Mouse (Mus musculus) intestine, postnatal 0 days (tissue): ENCODE data around the gene Adprhl1. TPM values are rescaled to one million over a fixed set of nuclear protein-coding genes. Genes with fewer than 3 reads are reported as not detected.

Source experiments
- ATAC-seq: fragments of 200-750 bp; cut with Nextera tagmentation; 2 replicates; pipeline ENCODE4 v1.8.0; 2017; ENCODE audit warnings: mild to moderate bottlenecking, moderate TSS enrichment, moderate library complexity
- H3K27ac ChIP-seq: fragments of 300-500 bp; sonication (generic); 2 replicates; pipeline ENCODE4 v1.5.1; 2014; ENCODE audit warnings: mild to moderate bottlenecking, low read depth, low read length, moderate library complexity
- H3K27me3 ChIP-seq: fragments of 300-500 bp; sonication (generic); replicated peaks from 2 replicates; pipeline ENCODE4 v1.6.1; 2014; ENCODE audit warnings: low read length, mixed read lengths; ENCODE audit not compliant: control insufficient read depth, insufficient read depth
- H3K36me3 ChIP-seq: fragments of 300-500 bp; sonication (generic); 2 replicates; pipeline ENCODE4 v1.6.1; 2014; ENCODE audit warnings: mild to moderate bottlenecking, moderate library complexity; ENCODE audit not compliant: control insufficient read depth, insufficient read depth
- H3K4me1 ChIP-seq: fragments of 300-500 bp; sonication (generic); replicated peaks from 2 replicates; pipeline ENCODE4 v1.6.1; 2014; ENCODE audit warnings: antibody characterized with exemption, low read length, mixed read lengths; ENCODE audit not compliant: control insufficient read depth, insufficient read depth
- H3K4me2 ChIP-seq: fragments of 300-500 bp; sonication (generic); replicated peaks from 2 replicates; pipeline ENCODE4 v1.6.1; 2014; ENCODE audit warnings: low read depth, mild to moderate bottlenecking, moderate library complexity
- H3K4me3 ChIP-seq: fragments of 300-500 bp; sonication (generic); 2 replicates; pipeline ENCODE4 v1.5.1; 2014; ENCODE audit warnings: low read depth, low read length
- H3K9ac ChIP-seq: fragments of 300-500 bp; sonication (generic); 2 replicates; pipeline ENCODE4 v1.6.1; 2014; ENCODE audit warnings: mild to moderate bottlenecking, low read depth, low read length
- H3K9me3 ChIP-seq: fragments of 300-500 bp; sonication (generic); 2 replicates; pipeline ENCODE4 v1.6.1; 2016; ENCODE audit warnings: mixed run types; ENCODE audit not compliant: control insufficient read depth
- CTCF ChIP-seq: sonication (generic); IDR thresholded peaks from 2 replicates; pipeline ENCODE4 v1.5.1; 2016; ENCODE audit warnings: low read depth, mild to moderate bottlenecking, control low read depth, antibody characterized with exemption, moderate library complexity
- WGBS: fragments of 180-500 bp; shearing (Covaris S2); extraction: QIAGEN DNeasy Blood & Tissue Kit; methylation state at CpG from one replicate; pipeline ENCODE4 v1.1.7; 2014; 5-methylcytosine and 5-hydroxymethylcytosine counted together
- polyA plus RNA-seq: library from polyadenylated mRNA; unstranded; fragments of >200 nt; fragmentation: Nextera tagmentation; extraction: Ambion mirVana; gene quantifications from 2 replicates; pipeline ENCODE4 v1.2.1, GENCODE M21; 2015

Adprhl1 gene
- polyA plus RNA-seq, 1 experiment from 2014 or later: not detected

DNA sequence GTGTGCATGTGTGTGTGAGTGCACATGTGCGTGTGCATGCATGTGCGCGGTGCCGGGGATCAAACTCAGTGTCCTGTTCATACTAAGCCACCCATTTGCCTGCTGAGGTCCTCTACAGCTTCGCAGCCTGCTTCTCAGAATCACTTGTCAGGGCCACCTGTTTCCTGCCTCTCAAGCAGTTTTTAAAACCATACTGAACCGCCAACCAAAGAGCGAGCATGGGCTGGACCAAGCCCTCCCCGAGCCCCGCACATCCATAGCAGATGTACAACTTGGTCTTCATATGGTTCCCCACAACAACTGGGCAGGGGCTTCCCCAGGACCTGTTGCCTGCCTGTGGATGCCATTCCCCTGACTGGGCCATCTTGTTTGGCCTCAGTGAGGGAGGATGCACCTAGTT is 13.9 kb downstream of the Adprhl1 start:
- no peak overlapping the region for H3K4me3 ChIP-seq
- H3K9me3 ChIP-seq: no peaks in the 10 kb centered on the region
- no peak overlapping the region for H3K4me2 ChIP-seq
- no peak for TF ChIP-seq CTCF
- no peak for ATAC-seq
- WGBS: 86% methylated on average over 9 of the region's 9 CpGs
- H3K4me1 ChIP-seq: no peaks in the 10 kb centered on the region
- H3K9ac ChIP-seq: no peak overlapping the region
- H3K36me3 ChIP-seq: no peaks in the 10 kb centered on the region
- no peaks in the 10 kb centered on the region for H3K27me3 ChIP-seq
- no peak overlapping the region for H3K27ac ChIP-seq

DNA sequence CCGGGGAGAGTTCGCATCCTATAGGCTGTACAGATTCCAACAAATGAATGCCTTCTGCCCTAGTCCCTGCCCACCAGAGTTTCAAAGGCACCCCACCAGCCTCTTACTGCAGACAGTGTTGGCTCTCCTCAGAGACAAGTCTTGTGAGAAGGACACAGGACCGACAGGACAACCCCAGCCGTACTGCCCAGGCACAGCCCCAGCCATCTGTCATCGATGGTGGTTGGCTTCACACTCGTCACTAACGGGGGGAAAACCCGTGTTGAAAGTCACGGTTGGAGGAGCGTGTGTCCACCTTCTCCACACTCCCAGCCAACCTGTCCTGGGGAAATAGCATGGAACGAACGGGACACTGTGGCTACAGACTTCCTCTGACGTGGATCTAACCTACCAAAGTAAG is 19.2 kb downstream of the Adprhl1 start:
- Histone ChIP-seq H3K4me1 (no peaks in the 10 kb centered on the region), H3K4me3 (no peak overlapping the region), H3K27ac (no peak overlapping the region), H3K27me3 (no peaks in the 10 kb centered on the region), H3K9ac (no peak overlapping the region), H3K4me2 (no peak overlapping the region), H3K9me3 (no peaks in the 10 kb centered on the region), H3K36me3 (no peaks in the 10 kb centered on the region)
- TF ChIP-seq CTCF: no peak
- 91% methylated on average over 13 of the region's 13 CpGs for WGBS
- ATAC-seq: no peak

DNA sequence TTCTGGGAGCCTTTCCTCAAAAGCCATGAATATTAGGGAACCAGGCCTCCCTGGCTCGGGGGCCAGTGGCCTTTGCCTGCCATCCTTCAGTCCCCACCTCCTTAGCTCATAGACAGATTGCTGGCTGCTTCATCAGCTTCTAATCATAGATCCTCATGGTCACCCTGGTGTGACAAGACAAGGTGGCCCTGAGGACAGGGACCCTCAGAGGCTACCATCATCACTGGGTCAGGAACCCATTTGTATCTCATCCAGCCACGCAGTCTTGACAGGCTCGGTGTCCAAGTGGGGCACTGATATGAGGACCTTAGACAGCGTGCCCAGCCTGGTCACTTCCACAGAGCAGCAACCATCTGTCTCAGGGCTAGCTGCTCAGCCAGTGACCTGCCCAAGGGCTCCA is 23.5 kb downstream of the Adprhl1 start:
- ATAC-seq: no peak
- no peak overlapping the region for H3K4me2 ChIP-seq
- no peaks in the 10 kb centered on the region for H3K27me3 ChIP-seq
- H3K4me1 ChIP-seq: no peaks in the 10 kb centered on the region
- H3K4me3 ChIP-seq: no peak overlapping the region
- no peaks in the 10 kb centered on the region for H3K9me3 ChIP-seq
- no peak overlapping the region for H3K9ac ChIP-seq
- no peaks in the 10 kb centered on the region for H3K36me3 ChIP-seq
- no peak overlapping the region for H3K27ac ChIP-seq
- 88% methylated on average over 4 of the region's 4 CpGs for WGBS
- TF ChIP-seq CTCF: no peak

DNA sequence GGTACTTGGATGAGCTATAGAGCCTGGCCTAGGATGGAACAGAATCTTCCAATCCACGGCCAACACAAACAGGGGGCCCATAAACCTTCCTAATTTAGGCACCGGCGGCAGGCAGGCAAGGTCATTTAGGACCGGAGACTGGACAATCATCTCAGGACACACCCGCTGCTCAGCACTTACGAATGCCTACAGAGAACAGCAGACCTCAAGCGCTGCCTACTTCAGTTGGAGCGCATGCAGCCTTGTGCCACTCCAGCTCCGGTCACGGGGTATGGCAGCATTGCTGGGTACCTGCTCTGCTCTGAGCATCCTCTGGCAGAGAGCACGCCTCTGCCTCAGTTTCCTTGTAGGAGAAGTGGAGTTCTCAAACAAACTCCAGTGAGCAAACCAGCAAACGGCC is 24.2 kb downstream of the Adprhl1 start:
- no peak overlapping the region for H3K4me3 ChIP-seq
- TF ChIP-seq CTCF: no peak
- no peaks in the 10 kb centered on the region for H3K9me3 ChIP-seq
- H3K4me1 ChIP-seq: no peaks in the 10 kb centered on the region
- H3K27me3 ChIP-seq: no peaks in the 10 kb centered on the region
- WGBS: 69% methylated on average over 12 of the region's 12 CpGs
- no peaks in the 10 kb centered on the region for H3K36me3 ChIP-seq
- no peak overlapping the region for H3K9ac ChIP-seq
- H3K4me2 ChIP-seq: no peak overlapping the region
- H3K27ac ChIP-seq: no peak overlapping the region
- no peak for ATAC-seq

DNA sequence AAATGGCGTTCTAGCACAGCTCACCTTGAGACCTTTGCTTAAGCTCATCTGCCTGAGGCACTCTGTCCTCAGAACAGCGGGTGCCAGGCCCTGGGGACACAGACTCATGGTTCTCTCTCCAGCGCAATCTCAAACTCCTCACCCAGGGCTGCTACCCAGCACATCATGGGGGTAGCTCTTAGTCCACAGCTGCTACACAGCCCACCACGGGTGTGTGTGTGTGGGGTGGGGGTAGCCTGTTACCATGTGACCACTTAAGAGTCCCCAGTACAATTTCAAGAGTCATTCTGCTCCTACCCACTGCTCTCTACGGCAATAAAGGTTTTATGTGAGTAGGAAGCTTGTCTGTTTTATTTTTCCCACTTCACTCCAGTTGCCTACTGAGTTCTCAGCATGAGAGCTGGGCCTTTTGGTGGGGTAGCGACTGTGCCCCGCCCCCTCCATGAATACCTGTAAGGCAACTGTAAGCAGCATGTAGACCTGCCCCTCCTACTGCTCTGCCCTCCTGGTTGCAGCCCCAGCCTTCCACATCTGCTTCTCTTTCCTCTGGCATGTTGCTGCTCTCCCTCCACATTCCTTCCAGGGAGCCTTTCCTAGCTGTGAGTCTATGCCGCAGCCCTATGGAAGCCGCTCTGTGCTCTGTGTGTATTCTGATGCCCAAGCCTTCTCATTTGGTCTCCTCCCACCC is 24.9 kb downstream of the Adprhl1 start:
- Histone ChIP-seq H3K4me1 (no peaks in the 10 kb centered on the region), H3K4me2 (no peak overlapping the region), H3K27me3 (no peaks in the 10 kb centered on the region), H3K9me3 (no peaks in the 10 kb centered on the region), H3K9ac (no peak overlapping the region), H3K27ac (no peak overlapping the region), H3K4me3 (no peak overlapping the region), H3K36me3 (no peaks in the 10 kb centered on the region)
- 53% methylated on average over 9 of the region's 9 CpGs for WGBS
- ATAC-seq: no peak
- TF ChIP-seq CTCF: no peak

DNA sequence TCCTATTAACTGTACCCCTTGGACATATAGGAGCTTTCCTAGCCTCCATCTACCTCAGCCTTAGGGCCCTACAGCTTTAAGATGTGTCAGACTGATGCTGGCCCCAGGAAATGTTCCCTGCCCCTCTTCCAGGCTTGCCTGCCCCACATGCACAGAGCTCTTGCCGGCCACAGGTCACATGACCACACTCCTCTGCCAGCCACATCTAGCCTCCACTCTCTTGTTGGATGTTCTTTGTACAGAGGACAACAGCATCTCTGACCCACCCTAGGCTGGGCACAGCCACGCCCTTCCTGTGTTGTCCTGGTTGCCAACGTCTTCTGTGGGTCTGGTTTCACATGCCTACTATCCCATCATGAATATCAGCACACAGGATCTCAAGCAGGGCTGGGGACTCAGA is 26.8 kb downstream of the Adprhl1 start:
- H3K9ac ChIP-seq: no peak overlapping the region
- no peak overlapping the region for H3K27ac ChIP-seq
- H3K9me3 ChIP-seq: no peaks in the 10 kb centered on the region
- H3K4me3 ChIP-seq: no peak overlapping the region
- no peak for ATAC-seq
- WGBS: 39% methylated on average over 3 of the region's 3 CpGs
- TF ChIP-seq CTCF: no peak
- no peaks in the 10 kb centered on the region for H3K36me3 ChIP-seq
- H3K4me2 ChIP-seq: no peak overlapping the region
- H3K4me1 ChIP-seq: no peaks in the 10 kb centered on the region
- H3K27me3 ChIP-seq: no peaks in the 10 kb centered on the region

DNA sequence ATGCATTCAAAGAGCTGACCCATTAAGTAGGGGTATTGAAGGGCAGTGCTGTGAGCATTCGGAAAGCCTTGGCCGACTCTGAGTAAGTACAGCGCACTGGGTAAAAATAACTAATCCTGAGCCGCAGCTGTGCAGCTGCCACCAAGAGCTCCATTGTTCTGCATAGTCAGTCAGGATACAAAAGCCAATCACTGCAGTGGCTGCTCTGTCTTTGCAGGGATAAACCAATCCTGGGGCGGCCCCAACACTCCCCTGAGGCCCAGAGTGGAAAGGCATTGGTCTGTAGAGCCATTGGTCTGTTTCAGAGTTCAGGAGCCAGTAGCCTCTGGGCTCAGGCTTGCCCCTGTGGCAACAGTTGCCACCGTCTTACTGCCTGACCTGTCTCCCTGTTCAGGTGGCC is 27.7 kb downstream of the Adprhl1 start:
- H3K36me3 ChIP-seq: no peaks in the 10 kb centered on the region
- no peaks in the 10 kb centered on the region for H3K9me3 ChIP-seq
- no peak overlapping the region for H3K4me3 ChIP-seq
- H3K27me3 ChIP-seq: no peaks in the 10 kb centered on the region
- no peak overlapping the region for H3K9ac ChIP-seq
- no peak overlapping the region for H3K4me2 ChIP-seq
- H3K4me1 ChIP-seq: no peaks in the 10 kb centered on the region
- H3K27ac ChIP-seq: no peak overlapping the region
- 66% methylated on average over 6 of the region's 6 CpGs for WGBS
- no peak for TF ChIP-seq CTCF
- no peak for ATAC-seq
